Mouse (Mus musculus): ENCODE results near the gene Dbnl. TPM values are rescaled to one million over a fixed set of nuclear protein-coding genes. Genes with fewer than 3 reads are reported as not detected.

Gene Dbnl
- polyA plus RNA-seq, 1 experiment from 2014 or later, result 139 TPM

DNA sequence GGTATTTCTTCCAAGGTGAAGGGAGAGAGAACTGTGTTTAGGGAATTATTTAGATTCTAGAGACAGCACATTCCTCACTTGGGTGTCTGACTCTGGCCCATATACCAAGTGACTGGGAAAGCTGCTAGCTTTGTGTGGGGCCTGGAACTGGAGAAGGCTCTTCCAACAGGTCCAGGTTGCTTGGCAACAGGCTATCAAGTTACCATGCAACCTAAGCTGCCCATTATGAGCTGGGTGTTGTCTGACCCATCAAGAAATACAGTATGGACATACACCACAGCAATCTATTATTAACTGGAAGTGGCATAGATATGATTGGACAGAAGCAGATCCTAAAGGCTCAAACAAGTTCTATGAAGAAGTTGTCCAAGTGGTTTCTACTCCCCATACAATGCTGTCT, 37.1 kb downstream of the Dbnl start:
- H3K27ac ChIP-seq (replicated peaks), result no peak overlapping the region
- H3K27me3 ChIP-seq, result no peaks in the 10 kb centered on the region
- H3K36me3 ChIP-seq, result peaks cover 7% of the 10 kb centered on the region; the same call in 1 of the 2 replicates
- no peak for ATAC-seq (ENCODE audit: low FRiP score, low read depth)
- H3K4me2 ChIP-seq, result no peak overlapping the region
- H3K9me3 ChIP-seq, result no peaks in the 10 kb centered on the region
- no peak overlapping the region for H3K9ac ChIP-seq
- H3K4me3 ChIP-seq, result no peak overlapping the region
- H3K4me1 ChIP-seq (replicated peaks), result no peaks in the 10 kb centered on the region

DNA sequence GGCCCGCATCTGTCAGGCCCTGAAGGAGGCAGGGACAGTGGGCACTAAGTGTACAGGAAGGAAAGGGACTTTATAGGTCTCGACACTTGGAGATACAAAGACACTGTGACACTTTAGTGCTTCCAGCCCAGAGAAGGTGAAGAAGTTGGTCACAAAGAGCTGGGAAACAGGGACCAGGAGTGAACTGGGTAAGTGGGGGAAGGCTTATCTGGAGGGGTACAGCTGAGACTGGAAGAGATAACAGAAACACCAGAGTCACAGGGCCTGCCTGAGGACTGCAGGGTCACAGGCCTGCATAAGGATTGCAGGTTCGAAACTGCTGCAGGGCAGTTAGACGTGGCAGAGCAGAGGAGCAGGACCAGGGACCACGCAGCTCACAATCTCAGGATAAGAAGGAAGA, 39.6 kb downstream of the Dbnl start:
- 93% methylated on average over 5 of the region's 5 CpGs for WGBS
- Histone ChIP-seq H3K4me2 (no peak overlapping the region), H3K4me1 (replicated peaks) (no peaks in the 10 kb centered on the region), H3K4me3 (no peak overlapping the region), H3K27ac (replicated peaks) (no peak overlapping the region), H3K36me3 (peaks cover 7% of the 10 kb centered on the region; the same call in 1 of the 2 replicates), H3K9ac (no peak overlapping the region), H3K9me3 (no peaks in the 10 kb centered on the region), H3K27me3 (no peaks in the 10 kb centered on the region)
- ATAC-seq (ENCODE audit: low FRiP score, low read depth), result no peak

DNA sequence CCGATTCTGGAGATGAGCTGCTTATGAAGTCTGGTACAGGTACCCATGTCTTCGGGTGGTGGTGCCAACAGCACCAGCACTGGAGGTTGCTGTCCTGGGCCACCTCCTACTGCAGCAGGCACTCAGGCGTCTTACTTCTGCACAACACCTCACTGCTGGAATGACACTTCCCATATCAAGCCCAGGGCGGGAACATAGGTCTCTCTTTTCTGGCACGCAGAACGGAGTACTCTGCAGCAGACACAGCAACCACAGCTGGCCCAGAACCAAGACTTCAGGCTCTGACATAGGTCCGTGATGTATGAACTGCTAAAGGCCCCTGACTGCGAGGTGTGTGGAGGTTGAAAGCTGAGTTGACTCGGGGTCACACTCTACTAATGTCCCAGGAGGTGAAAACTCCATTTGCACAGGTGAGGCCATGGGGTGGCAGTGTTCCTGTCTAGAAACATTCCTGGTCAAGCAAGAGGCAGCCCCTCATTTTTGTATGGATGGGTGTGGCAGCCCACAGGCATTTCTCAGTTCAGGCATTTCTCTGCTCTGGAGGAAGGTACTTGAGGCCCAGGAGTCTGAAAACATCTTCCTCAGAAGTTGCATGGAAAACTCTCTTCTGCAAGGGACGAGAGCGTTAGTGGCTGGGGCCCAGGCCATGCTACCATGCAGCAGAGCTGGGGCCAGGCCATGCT, 40.4 kb downstream of the Dbnl start:
- H3K4me3 ChIP-seq, result no peak overlapping the region
- WGBS, result 93% methylated on average over 11 of the region's 11 CpGs
- no peak overlapping the region for H3K27ac ChIP-seq (replicated peaks)
- H3K36me3 ChIP-seq, result peaks cover 7% of the 10 kb centered on the region; the same call in 1 of the 2 replicates
- no peaks in the 10 kb centered on the region for H3K4me1 ChIP-seq (replicated peaks)
- H3K27me3 ChIP-seq, result no peaks in the 10 kb centered on the region
- H3K9me3 ChIP-seq, result no peaks in the 10 kb centered on the region
- ATAC-seq (ENCODE audit: low FRiP score, low read depth), result no peak
- no peak overlapping the region for H3K9ac ChIP-seq
- H3K4me2 ChIP-seq, result no peak overlapping the region

DNA sequence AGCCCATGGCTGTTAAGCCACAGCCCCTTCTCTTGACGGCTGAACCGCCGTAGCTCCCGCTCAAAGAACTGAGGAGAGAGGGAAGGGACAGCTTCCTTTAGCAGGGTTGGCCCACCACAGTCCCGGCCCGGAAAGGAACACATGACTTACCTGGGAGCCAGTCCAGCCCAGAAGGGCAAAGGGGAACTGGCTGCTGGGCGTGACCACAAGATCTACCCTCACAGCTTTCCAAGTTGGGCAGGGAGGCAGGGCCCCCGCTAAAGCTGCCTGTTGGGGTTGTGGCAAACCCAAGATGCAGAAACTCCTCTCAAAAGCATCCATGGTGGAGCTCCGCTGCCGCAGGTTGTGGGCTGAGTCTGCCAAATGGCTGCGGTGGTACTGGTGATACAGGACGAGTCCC, 41.0 kb downstream of the Dbnl start:
- H3K36me3 ChIP-seq, result peaks cover 7% of the 10 kb centered on the region; the same call in 1 of the 2 replicates
- H3K4me1 ChIP-seq (replicated peaks), result no peaks in the 10 kb centered on the region
- no peak overlapping the region for H3K27ac ChIP-seq (replicated peaks)
- no peak overlapping the region for H3K4me2 ChIP-seq
- WGBS, result 92% methylated on average over 12 of the region's 12 CpGs
- H3K9me3 ChIP-seq, result no peaks in the 10 kb centered on the region
- no peaks in the 10 kb centered on the region for H3K27me3 ChIP-seq
- no peak for ATAC-seq (ENCODE audit: low FRiP score, low read depth)
- no peak overlapping the region for H3K9ac ChIP-seq
- no peak overlapping the region for H3K4me3 ChIP-seq

DNA sequence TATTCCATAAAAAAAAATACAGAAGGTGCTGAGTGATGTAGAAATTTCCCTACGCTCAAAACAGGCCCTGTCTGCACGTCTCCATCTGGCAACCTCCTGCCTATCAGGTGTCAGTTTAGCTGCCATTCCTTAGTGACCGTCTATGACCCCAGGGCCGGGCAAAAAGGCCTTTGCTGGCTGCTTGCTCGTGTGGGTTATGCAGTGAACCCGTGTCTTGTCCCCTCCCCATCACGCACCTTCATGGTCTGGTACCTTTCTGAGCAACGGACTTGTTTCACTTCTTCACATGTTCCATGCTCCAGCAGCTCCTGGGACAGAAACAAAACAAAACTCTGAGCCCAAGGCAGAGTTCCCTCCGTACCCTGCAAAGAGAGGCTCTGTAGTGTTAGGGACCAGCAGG, 46.2 kb downstream of the Dbnl start:
- no peaks in the 10 kb centered on the region for H3K27me3 ChIP-seq
- no peak overlapping the region for H3K4me2 ChIP-seq
- peaks cover under 1% of the 10 kb centered on the region; the same call in 1 of the 2 replicates for H3K36me3 ChIP-seq
- H3K27ac ChIP-seq (replicated peaks), result no peak overlapping the region
- H3K9me3 ChIP-seq, result no peaks in the 10 kb centered on the region
- no peak overlapping the region for H3K9ac ChIP-seq
- no peak for ATAC-seq (ENCODE audit: low FRiP score, low read depth)
- H3K4me3 ChIP-seq, result no peak overlapping the region
- WGBS, result 89% methylated on average over 9 of the region's 9 CpGs
- H3K4me1 ChIP-seq (replicated peaks), result peaks cover 10% of the 10 kb centered on the region; the same call in 1 of the 2 replicates

DNA sequence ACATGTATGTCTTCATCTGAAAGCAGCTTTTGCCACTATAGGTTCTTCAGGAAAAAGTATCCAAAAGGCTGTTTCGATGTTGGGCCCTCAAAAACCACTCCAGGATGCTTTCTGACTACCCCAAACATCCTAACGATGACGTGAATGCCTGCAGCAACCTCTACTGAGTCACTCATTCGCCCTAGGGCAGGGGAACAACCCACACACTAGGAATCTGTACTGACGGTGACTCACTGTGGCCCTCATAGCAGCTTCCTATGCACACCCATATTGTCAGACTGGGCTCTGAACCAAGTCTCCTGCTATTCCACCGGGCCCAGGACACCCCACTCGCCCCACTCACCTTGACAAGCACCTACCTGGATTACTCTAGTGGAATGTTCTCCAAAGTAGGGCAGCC, 46.8 kb downstream of the Dbnl start:
- Histone ChIP-seq H3K9me3 (no peaks in the 10 kb centered on the region), H3K9ac (no peak overlapping the region), H3K4me1 (replicated peaks) (peaks cover 10% of the 10 kb centered on the region; the same call in 1 of the 2 replicates), H3K4me2 (no peak overlapping the region), H3K27me3 (no peaks in the 10 kb centered on the region), H3K27ac (replicated peaks) (no peak overlapping the region), H3K4me3 (no peak overlapping the region), H3K36me3 (no peaks in the 10 kb centered on the region; the same call in 1 of the 2 replicates)
- ATAC-seq (ENCODE audit: low FRiP score, low read depth), result no peak
- WGBS, result 92% methylated on average over 7 of the region's 7 CpGs

DNA sequence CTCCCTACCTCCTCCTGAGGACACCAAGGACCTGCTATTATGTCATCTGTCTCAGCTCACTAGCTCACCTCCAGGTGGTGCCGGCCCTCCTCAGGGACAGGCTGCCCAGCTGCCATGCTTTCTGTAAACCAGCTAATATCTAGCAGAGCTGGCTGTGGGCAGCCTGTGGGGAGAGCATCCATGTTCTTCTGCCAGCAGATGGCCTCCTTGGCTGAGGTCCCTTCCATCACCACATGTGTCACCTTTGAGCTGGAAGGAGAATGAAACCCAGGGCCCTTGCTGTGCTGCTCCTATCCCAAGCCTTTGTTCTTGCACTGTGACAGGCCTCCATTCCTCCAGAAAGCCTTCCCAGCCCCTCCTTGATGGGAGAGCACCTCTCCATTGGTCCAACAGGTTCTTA, 47.8 kb downstream of the Dbnl start:
- Histone ChIP-seq H3K4me3 (no peak overlapping the region), H3K9me3 (no peaks in the 10 kb centered on the region), H3K4me1 (replicated peaks) (peaks cover 10% of the 10 kb centered on the region; the same call in 1 of the 2 replicates), H3K27me3 (no peaks in the 10 kb centered on the region), H3K27ac (replicated peaks) (no peak overlapping the region), H3K9ac (no peak overlapping the region), H3K4me2 (no peak overlapping the region), H3K36me3 (no peaks in the 10 kb centered on the region; the same call in 1 of the 2 replicates)
- 32% methylated on average over 1 of the region's 1 CpGs for WGBS
- ATAC-seq (ENCODE audit: low FRiP score, low read depth), result no peak

DNA sequence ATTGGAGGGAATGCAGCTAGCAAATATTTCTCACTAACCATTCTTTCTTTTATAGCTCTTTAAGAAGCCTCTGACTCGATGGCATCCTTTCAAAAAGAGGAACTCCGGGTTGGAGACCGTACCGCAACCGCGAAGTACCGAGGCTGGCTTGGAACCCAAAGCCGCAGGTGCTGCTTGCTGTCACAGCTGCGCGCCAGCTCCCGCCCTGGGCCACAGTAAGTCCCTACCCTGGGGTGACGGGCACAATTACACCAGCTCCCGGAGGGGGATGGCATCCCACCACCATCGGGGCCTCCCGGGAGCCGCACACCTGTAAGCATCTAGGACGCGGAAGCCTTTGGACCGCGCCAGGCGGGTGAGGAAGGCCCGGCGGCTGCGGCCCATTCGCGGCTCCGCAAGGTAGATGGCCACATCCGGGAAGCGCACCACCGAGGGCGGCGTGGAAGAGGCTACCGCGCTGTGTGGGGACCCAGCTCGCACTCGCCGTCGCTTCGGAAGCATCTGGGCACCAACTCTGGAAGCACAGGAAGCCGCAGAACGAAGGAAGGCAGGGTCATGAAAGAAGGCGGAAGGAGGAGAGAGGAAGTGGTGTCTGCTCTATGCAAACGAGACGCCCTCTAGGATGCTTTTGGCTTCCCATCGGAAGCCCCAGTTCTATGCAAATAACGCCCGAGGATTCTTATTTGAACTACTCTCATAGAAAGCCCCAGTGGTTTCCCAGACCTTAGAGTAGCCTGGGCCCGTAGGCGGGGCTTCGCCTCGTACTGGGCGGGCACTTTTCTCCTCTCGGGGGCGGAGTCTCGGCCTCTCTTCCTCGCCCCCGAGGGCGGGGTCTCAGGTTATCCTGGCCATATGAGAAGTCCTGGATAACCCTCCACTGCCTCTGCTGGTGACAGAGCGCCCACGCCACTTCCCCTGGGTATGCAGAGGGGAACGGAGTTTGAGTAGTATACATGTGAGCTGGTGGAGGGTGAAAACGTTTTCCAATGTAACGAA, 49.3 kb downstream of the Dbnl start, which contains the start of gene Polm:
Gene Polm (minus strand): TSS at position 766 of the 996 bp plus-strand sequence.
- peak within 1 kb of the TSS; percentile 85 for H3K4me3 ChIP-seq
- H3K27me3 ChIP-seq, result no peaks in the 10 kb centered on the region
- H3K9me3 ChIP-seq, result no peaks in the 10 kb centered on the region
- H3K27ac ChIP-seq (replicated peaks), result peak within 1 kb of the TSS; percentile 80
- under 1% methylated on average over 63 of the region's 63 CpGs for WGBS
- H3K9ac ChIP-seq, result peak within 1 kb of the TSS; percentile 82
- H3K4me1 ChIP-seq (replicated peaks), result peaks cover 10% of the 10 kb centered on the region; the same call in 1 of the 2 replicates
- H3K4me2 ChIP-seq, result peak within 1 kb of the TSS; percentile 96
- peak; percentile 97 for ATAC-seq (ENCODE audit: low FRiP score, low read depth)
- H3K36me3 ChIP-seq, result no peaks in the 10 kb centered on the region; the same call in 1 of the 2 replicates

DNA sequence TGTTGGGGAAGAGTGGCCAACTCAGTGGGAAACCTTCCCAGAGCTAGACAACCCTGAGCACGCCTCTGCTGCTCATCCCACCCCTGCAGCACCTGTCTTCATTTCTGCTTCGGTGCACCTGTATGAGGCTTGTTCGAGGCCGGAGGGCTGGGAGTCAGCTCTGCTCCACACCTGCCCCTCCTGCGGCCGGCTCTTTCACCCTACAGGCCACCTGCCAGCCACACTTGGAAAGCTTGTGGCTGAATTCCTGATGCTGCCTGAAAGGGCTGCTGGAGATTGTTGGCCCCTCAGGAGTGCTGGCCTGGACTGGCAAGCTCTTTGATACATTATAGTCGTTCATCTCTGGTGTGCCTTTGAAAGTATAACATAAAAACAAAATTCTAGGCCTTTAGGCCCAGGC, 52.1 kb downstream of the Dbnl start:
- no peak for ATAC-seq (ENCODE audit: low FRiP score, low read depth)
- Histone ChIP-seq H3K4me3 (no peak overlapping the region), H3K9ac (no peak overlapping the region), H3K27ac (replicated peaks) (no peak overlapping the region), H3K27me3 (no peaks in the 10 kb centered on the region), H3K4me1 (replicated peaks) (peaks cover 10% of the 10 kb centered on the region; the same call in 1 of the 2 replicates), H3K36me3 (no peaks in the 10 kb centered on the region), H3K4me2 (no peak overlapping the region), H3K9me3 (no peaks in the 10 kb centered on the region)
- WGBS, result 83% methylated on average over 7 of the region's 7 CpGs

DNA sequence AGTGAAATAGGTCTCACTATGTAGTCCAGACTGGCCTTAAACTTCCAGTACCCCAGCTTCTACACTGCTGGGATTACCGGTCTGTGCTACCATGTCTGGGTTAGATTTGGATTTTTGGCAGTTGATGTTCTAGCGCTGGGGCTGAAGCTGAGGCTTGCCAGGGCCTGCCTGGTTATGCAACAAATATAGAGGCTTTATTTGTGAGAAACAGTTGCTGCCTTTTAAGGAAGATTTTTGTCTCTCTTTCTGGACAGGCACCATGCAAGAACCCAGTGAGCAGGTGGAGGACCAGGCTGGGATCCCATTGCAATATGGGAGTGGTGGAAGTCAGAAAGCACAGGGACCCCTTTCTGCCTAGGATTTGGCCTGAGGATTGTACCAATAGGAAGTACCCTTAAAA, 53.5 kb downstream of the Dbnl start:
- Histone ChIP-seq H3K4me3 (no peak overlapping the region), H3K4me1 (replicated peaks) (peaks cover under 1% of the 10 kb centered on the region; the same call in 1 of the 2 replicates), H3K9ac (no peak overlapping the region), H3K27me3 (no peaks in the 10 kb centered on the region), H3K9me3 (no peaks in the 10 kb centered on the region), H3K4me2 (no peak overlapping the region), H3K36me3 (no peaks in the 10 kb centered on the region), H3K27ac (replicated peaks) (no peak overlapping the region)
- WGBS, result 95% methylated on average over 2 of the region's 2 CpGs
- no peak for ATAC-seq (ENCODE audit: low FRiP score, low read depth)

DNA sequence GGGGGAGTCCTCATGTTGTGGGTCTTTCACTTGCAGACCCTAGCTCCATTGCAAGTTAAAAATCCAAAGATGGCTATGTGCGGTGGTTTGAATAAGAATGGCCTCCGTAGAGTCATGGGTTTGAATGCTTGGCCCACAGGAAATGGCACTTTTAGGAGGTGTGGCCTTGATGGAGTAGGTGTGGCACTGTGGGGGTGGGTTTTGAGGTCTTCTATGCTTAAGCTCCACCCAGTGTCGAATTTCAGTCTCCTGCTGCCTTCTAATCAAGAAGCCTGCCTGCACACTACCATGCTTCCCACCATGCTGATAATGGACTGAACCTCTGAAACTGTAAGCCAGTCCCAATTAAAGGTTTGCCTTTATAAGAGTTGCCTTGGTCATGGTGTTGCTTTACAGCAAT, 54.8 kb downstream of the Dbnl start:
- H3K27me3 ChIP-seq, result no peaks in the 10 kb centered on the region
- no peaks in the 10 kb centered on the region for H3K9me3 ChIP-seq
- no peak overlapping the region for H3K9ac ChIP-seq
- no peak overlapping the region for H3K4me3 ChIP-seq
- H3K27ac ChIP-seq (replicated peaks), result no peak overlapping the region
- no peak overlapping the region for H3K4me2 ChIP-seq
- H3K36me3 ChIP-seq, result no peaks in the 10 kb centered on the region
- no peak for ATAC-seq (ENCODE audit: low FRiP score, low read depth)
- H3K4me1 ChIP-seq (replicated peaks), result no peaks in the 10 kb centered on the region
- 83% methylated on average over 3 of the region's 3 CpGs for WGBS

All from hindbrain, embryonic 15.5 days (tissue).